Mouse (Mus musculus) lung, postnatal 4 days (tissue): Measurements from ENCODE around the gene Tdrd6.

Source experiments
- DNase-seq, 2 experiments: peaks; one replicate each; pipeline ENCODE4 v3.0.0; 2021

The Tdrd6 gene

DNA sequence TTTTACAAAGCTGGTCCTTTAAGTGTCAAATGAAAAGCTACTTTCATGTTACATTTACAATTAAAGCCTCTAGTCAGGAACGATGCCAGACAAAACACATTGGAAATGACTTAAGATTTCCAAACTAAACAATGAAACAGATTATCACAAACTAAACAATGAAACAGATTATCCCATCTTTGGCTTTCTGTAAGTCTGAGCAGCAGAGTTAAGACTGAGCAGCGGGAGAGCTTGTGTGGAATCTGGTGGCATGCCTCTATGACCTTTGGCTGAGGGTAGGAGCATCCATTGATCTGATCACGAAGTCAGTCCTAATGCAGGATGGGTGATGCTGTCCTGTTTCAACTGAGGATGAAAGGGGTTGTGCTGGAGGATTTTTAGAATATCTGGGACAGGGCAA lies 17.9 kb downstream of the Tdrd6 start:
- no peak for DNase-seq

DNA sequence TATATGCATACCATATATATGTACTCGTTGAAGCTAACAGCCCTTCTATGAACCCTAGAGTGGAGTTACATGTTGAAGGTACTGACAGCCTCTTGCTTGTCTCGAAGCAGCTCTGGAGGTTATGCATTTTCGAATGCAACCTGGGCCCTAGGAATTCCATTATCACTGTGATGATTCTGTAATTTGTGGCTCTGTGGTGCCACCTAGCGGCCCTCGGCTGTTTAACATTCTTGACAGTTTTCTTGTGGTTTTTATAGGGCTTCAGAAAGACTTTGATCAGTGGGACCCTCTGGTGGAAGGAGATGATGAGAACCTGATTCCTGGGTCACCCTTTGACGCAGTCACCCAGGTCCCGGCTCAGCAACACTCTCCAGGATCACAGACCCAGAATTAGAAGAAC lies 18.5 kb downstream of the Tdrd6 start:
- peak in 1 of 2 experiments; percentile 40 for DNase-seq

DNA sequence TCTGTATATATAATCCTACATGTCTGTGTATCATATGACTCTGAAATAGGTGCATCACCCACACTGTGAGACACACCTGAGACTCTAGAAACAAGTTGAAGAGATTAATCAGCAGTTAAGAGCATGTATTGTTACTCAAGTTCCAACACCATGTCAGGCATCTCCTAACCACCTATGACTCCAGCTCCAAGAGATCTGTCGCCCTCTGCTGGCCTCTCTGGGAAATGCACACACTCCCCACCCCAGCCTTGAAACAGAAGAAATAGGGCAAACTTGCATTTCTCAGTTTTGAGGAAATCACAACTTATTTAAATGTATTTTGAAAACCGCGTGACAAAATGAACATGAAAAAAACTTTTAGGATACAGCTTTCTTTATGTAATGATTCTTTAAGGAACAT lies 23.4 kb downstream of the Tdrd6 start:
- DNase-seq, result peak; percentile 56 to 77

DNA sequence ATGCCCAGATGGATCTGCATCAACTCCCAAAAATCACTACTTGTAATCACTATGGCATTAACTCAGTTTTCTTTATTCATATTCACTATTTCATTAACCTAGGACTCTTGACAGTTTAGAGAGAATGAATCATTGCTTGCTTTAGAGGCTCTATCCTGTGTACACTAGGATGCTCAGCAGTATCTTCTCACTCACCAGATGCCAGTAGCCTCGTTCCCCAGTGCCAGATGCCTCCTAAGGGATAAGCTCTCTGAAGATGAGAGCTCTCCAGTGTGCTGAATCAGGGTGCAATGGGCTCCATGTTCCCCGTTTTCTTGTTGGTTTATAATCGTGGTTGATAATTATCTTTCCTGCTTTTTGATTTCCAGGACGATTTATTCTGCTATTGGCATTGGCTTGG lies 31.4 kb downstream of the Tdrd6 start:
- DNase-seq, result no peak

DNA sequence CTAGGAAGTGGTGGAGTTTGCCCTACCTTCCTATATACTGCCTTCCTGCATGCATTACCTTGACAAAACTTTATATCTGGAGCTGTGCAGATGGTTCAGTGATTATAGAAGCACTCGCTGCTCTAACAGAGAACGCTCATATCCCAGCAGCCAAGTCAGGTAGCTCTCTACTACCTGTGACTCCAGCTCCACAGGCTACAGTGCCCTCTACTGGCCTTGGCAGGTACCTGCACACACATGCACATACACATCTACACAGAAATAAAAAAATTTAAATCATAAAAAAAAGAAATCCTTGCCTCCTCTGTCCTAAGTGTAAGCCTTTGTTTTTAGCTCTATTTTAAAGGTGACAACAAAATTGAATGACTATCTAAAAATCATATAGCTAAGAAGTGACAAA lies 32.4 kb downstream of the Tdrd6 start:
- no peak for DNase-seq

DNA sequence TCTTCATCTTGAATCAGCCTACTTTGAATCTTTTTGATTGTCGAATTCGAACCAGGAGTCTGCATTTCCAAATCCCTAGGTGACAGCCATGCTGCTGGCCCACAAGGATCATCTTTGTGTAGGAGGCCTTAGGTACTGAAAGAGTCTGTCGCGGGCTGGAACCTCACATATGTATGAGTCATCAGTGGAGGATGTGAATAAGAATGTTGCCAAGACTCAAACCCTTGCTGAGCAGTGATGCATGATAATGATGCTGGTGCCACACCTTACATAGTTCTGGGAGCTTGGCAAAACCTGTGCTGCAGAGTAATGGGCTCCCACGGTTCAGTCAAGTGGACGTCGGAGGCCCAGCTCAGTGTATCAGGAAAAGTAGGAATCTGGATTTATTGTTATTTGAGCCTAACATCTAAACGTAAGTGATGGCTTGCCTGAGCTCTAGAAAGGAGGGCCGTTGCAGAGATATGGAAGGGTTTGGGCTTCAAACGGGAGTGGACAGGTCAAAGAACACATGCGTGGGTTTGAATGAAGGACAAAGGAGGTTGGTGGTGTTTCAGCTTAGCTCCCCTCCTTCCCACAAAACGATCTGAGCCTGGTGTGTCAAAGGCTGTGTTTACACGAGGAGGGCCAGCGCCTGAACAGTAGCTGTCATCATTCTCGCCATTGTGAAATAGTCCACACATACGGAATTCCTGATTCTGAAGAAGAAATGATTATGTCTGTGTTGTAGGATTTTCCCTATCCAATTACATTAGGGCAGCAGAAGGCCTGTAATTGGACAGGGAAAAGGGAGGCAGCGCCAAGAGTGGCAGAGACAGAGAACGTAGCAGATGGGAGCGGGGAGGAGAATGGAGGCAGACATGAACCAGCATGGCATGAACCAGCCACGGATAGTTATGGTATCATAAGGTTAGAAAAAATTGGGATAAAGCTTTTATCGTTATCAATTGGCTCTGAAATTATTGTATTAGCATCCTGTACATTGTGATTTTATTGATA lies 37.5 kb downstream of the Tdrd6 start:
- no peak for DNase-seq

DNA sequence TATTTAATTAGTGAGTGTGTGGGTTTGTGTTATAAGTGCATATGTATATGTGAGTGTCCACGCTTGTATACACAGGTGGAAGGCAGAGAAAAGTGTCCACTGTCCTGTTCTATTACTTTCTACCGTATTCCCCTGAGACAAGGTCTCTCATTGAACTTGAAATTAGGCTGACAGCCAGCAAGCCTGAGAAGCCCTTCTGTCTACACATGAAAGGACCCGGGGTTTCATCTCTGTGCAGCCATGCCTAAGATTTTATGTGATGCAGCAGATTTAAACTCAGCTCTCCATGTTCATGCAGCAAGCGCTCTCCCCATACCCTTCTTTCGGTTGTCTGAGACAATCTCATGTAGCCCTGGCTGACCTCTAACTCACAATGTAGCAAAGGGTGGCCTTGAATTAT lies 39.6 kb downstream of the Tdrd6 start:
- no peak for DNase-seq

DNA sequence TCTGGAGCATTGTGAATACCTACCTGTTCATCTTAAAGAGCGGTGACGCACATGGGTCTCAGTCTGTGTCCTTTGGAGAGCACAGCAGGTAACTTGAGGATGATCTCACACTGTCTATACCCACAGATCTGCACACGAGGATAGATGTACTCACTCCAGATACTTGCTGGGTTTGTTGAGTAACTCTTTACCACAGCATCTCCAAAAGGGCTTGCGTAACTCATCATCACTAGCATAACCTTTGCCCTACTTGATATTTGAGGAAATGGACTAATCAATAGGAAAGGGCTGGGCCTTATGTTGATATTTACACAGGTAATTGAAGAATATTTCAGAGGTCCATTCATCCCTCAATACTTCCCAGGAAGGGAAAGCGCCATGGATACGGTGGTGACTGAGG lies 40.3 kb downstream of the Tdrd6 start:
- no peak for DNase-seq

DNA sequence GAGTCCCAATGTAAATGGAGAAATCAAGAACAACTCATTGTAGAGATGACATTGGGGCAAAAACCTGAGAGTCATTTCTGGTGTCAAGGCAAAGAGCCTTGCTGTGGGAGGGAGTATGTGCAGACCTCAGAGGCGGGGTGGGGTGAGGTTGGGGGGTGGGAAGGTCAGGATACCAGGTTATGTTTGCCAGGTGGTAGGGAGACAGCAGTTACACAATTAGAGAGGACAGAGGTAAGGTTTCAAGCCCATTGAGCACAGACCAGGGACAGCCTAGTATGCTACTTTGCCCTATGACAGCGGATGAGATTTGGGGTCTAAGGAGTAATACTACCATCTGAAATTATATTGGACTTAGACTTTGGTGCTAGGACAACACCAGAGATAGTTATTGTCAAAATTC lies 42.8 kb downstream of the Tdrd6 start:
- no peak for DNase-seq

DNA sequence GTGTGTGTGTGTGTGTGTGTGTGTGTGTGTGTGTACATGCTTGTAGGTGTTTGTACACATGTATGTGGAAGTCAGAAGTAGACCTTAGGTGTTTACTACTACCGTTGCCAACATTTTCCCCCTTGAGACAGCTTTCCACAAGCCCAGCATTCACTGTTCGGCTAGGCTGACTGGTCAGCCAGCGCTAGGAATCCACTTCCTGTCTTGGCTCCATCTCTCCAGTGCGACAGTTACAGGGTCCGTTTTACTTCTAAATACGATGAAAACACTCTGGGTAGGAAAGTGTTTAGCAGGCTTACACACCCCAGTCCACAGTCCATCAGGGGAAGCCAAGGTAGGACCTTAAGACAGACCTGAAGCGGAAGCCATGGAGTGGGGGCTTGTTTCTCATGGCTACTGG lies 45.3 kb downstream of the Tdrd6 start:
- DNase-seq, result no peak

DNA sequence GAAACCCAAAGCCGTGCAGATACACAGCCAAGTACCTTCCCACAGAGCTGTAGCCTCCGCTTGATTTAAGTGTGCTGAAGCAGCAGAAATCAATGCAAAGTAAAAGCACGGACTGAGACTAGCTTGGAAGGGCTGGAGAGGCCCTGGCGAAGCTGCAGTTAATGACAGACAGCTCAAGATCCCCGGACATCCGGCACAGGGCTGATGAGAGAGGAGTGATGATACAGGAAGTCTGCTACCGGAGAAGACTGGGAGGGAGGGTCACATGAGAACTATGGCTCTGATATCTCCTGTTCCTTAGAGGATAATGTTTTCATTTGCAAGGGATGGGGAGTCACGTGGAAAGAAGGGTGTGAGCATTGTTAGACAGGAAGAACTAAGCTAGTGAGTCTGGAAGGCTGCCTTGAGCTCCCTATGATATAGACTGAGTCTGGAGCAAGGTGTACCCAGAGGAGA lies 49.1 kb downstream of the Tdrd6 start:
- peak; percentile 14 to 32 for DNase-seq

DNA sequence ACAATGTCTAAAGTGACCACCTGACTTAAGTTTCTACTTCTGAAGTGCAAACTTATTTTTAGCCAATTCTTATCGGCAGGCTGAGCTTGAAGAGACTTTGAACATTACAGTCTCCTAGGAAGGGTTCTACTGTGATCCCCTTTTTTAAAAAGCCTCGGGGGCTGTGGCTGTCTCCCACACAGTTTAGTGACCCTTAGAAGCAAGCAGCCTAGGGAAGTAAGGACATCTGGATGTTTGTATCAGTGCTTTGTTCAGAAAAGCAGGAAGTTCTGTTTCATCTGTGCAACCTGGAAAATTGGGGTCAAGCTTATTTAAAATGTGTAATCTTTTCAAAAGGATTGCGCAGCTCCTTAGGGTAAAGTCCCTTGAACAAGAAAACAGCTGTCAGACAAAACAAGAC lies 49.6 kb downstream of the Tdrd6 start:
- no peak for DNase-seq

DNA sequence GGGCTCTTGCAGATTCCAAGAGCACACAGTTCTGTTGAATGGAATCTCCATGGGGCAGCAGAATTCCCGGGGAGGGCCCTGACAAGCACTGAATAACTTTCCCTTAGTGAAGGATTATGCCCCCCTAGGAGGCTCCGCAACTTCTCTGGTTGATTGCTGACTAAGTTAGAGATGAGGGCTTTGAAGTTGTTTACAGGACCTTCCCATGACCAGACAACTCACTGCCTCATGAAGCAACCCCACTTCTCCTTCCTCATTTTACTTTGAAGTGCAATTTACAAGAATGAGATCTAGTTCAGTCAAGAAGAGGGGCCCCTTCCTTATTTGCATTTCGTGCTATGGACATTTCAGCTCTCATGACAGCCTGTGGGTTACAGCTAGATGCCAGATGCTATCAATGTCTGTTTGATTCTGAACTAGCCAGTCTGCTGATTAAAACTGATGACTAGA lies 56.5 kb downstream of the Tdrd6 start:
- peak in 1 of 2 experiments; percentile 8 for DNase-seq

DNA sequence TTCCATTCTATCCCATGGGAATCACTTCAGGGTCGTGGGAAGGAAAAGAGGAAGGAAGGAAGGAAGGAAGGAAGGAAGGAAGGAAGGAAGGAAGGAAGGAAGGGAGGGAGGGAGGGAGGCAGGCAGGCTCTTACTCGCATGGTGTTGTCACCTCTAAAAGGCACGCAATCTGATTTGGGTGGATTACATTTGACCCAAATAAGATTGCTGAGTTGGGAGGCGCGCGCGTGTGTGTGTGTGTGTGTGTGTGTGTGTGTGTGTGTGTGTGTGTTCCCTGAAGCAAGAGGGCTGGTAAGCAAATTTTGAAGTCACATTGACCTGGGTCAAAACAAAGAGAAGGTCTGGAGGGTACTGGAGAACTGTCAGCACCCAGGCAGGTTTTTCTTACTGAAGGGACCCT lies 60.8 kb downstream of the Tdrd6 start:
- no peak for DNase-seq

DNA sequence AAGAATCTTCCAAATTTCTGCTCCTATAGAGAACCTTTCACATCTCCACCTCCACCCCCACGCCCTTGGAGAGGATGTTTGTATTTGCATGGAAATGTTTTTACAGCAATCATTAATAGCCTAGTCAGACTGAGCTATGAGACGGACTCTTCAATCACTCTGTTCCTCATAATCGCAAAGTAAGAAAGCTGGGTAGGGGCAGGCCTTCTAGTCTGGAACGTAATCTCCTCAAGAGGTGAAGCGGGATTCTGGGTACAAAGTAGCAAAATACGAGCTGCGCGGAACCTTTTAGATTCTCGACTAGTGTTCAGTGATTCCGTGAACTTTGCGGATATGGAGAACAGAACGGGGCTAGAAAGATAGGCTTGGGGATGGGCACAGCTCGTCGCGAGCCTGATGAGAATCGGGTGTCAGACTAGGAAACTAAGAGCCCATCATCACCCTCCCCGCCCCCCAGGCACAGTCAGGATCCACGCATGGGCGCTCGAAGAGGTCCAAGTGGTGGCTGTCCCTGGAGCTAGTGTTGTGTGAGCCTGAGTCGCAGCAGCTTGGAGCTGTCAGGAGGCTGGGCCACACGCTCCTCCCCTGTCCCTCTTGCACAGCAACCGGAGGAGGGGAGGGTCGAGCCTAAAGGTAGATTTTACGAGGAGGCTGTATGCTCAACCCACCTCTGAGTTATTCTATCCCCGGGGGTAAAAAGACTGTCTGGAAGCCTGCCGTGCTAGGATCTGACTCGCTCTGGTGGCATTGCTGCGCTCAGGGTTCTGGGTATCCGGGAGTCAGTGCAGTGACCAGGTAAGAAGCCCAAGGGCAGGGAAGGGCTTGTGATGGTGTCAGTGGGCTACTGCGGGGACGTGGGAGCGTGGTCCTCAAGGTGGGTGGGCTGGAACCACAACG lies 61.9 kb downstream of the Tdrd6 start, which contains the start of gene Pla2g7:
Pla2g7 (plus strand) TSS at position 107 of the 897 bp plus-strand sequence.
- DNase-seq, result peak; percentile 45 to 59

DNA sequence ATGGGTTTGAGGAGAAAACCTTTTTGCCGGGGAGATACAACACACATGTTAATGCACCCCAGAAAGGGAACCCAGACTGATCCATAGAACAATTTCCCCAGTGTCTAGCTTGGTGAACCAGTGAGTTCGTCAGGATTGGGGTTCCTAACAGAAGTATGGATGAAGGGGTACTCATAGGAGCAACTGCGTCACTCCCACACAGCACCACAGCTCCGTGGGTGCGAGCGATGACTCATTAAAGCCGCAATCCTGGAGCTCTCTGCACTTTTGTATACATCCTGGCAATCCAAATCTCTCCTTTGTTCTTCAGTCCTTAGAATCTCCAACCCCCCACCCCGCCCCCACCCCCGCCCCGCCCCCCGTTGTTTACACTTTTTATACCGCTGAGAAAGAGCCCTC lies 62.5 kb downstream of the Tdrd6 start:
- peak in 1 of 2 experiments; percentile 25 for DNase-seq
